Comparison of ENCODE assay signal across 35 mouse cellular contexts in genomic region chr11:3554976-3555375, GRCm38 (mm10). TPM values are rescaled to one million over a fixed set of nuclear protein-coding genes. Genes with fewer than 3 reads are reported as not detected.
"Had no signal": no experiment of that assay in that cellular context is flagged by ENCODE, and none has a peak within 500 bp of the region (broad histone marks: within the 10 kb centered on the region; RNA-seq: fewer than 3 reads in every experiment).

No protein-coding gene starts in this region.

- H3K36me3 ChIP-seq: heart, embryonic 10.5 days; heart, embryonic 12.5 days; heart, embryonic 13.5 days; heart, embryonic 15.5 days; hindbrain, embryonic 10.5 days; hindbrain, embryonic 12.5 days; hindbrain, embryonic 13.5 days; hindbrain, embryonic 15.5 days; intestine, embryonic 15.5 days; kidney, embryonic 15.5 days had no signal

- H3K27ac ChIP-seq: heart, embryonic 10.5 days; heart, embryonic 13.5 days; heart, embryonic 15.5 days; hindbrain, embryonic 10.5 days; hindbrain, embryonic 12.5 days; hindbrain, embryonic 13.5 days; hindbrain, embryonic 14.5 days; hindbrain, embryonic 15.5 days; hindbrain, postnatal 0 days; intestine, embryonic 15.5 days; kidney, embryonic 15.5 days; kidney, postnatal 0 days; layer of hippocampus, adult 2 months had no signal

- H3K9ac ChIP-seq: heart, embryonic 12.5 days; heart, embryonic 13.5 days; heart, embryonic 15.5 days; hindbrain, embryonic 12.5 days; hindbrain, embryonic 13.5 days; hindbrain, embryonic 14.5 days; hindbrain, embryonic 15.5 days; intestine, embryonic 15.5 days; kidney, embryonic 15.5 days had no signal

- DNase-seq: heart, postnatal 10 days; heart, postnatal 14 days; heart, postnatal 36 days; heart, postnatal 4 days; kidney, adult 11 months; kidney, adult 18-20 months; kidney, adult 2 months; kidney, adult 8-10 months; kidney, adult 9 months; kidney, postnatal 10 days; kidney, postnatal 14 days; kidney, postnatal 25 days; kidney, postnatal 36 days; kidney, postnatal 4 days; layer of hippocampus, adult 9-11 months; layer of hippocampus, postnatal 36 days had no signal

- H3K27me3 ChIP-seq: heart, embryonic 12.5 days; heart, embryonic 13.5 days; heart, embryonic 15.5 days; hindbrain, embryonic 12.5 days; hindbrain, embryonic 13.5 days; hindbrain, embryonic 15.5 days; intestine, embryonic 15.5 days; kidney, embryonic 15.5 days had no signal

- H3K4me3 ChIP-seq: heart, embryonic 10.5 days; heart, embryonic 12.5 days; heart, embryonic 13.5 days; heart, embryonic 15.5 days; hindbrain, embryonic 10.5 days; hindbrain, embryonic 12.5 days; hindbrain, embryonic 13.5 days; hindbrain, embryonic 15.5 days; intestine, embryonic 15.5 days; kidney, embryonic 15.5 days; layer of hippocampus, adult 2 months had no signal

- H3K9me3 ChIP-seq: heart, embryonic 10.5 days; heart, embryonic 12.5 days; heart, embryonic 13.5 days; heart, embryonic 15.5 days; hindbrain, embryonic 10.5 days; hindbrain, embryonic 12.5 days; hindbrain, embryonic 13.5 days; hindbrain, embryonic 15.5 days; intestine, embryonic 15.5 days; kidney, embryonic 15.5 days had no signal

- ATAC-seq: hindbrain, embryonic 16.5 days; hindbrain, postnatal 0 days; inflammation-experienced regulatory T-cells, adult 6 months; intestine, embryonic 15.5 days; intestine, embryonic 16.5 days; intestine, postnatal 0 days had no signal

- H3K4me2 ChIP-seq: heart, embryonic 11.5 days; heart, embryonic 12.5 days; heart, embryonic 13.5 days; heart, embryonic 15.5 days; hindbrain, embryonic 12.5 days; hindbrain, embryonic 13.5 days; hindbrain, embryonic 14.5 days; hindbrain, embryonic 15.5 days; intestine, embryonic 15.5 days; kidney, embryonic 15.5 days had no signal

- H3K4me1 ChIP-seq: heart, embryonic 15.5 days; hindbrain, embryonic 10.5 days; hindbrain, embryonic 12.5 days; hindbrain, embryonic 13.5 days; hindbrain, embryonic 15.5 days; intestine, embryonic 15.5 days; kidney, embryonic 15.5 days had no signal

RNA-seq across cellular contexts. Expression of gene Inpp5j, which starts 50.4 kb away (rescaled TPM):
- polyA plus RNA-seq: inflammation-experienced regulatory T-cells, adult 6 months had no signal
